Mouse (Mus musculus) inflammation-experienced regulatory T-cells, adult 16 weeks (primary cell): ENCODE results near the gene Esp1. TPM values are rescaled to one million over a fixed set of nuclear protein-coding genes. Genes with fewer than 3 reads are reported as not detected.

ENCODE experiments used
- polyA plus RNA-seq: library from polyadenylated mRNA; unstranded; fragments of 100-300 nt; shearing (Covaris generic); gene quantifications from one replicate; pipeline ENCODE4 v1.2.1, GENCODE M21; 2017

Esp1 gene
- polyA plus RNA-seq, result not detected

GRCm38 (mm10) chr17:40726820-40727219, at the start of gene Esp1:
TSS of gene Esp1 (plus strand) at chr17:40727120.

Other genes with a start within 250 kb of the Esp1 start
- not detected for gene Esp8, start 207.1 kb upstream of the Esp1 start, polyA plus RNA-seq
- not detected for gene Esp6, start 165.6 kb upstream of the Esp1 start, polyA plus RNA-seq
- gene Esp4, start 128.5 kb upstream of the Esp1 start, polyA plus RNA-seq, result not detected
- not detected for gene Esp3, start 95.0 kb upstream of the Esp1 start, polyA plus RNA-seq
- gene Crisp2, start 79.9 kb downstream of the Esp1 start, polyA plus RNA-seq, result not detected
- gene Rhag, start 84.0 kb downstream of the Esp1 start, polyA plus RNA-seq, result 0.28 TPM
- gene 9130008F23Rik, start 153.4 kb downstream of the Esp1 start, polyA plus RNA-seq, result 0.60 TPM
- not detected for gene Glyatl3, start 187.2 kb downstream of the Esp1 start, polyA plus RNA-seq
- gene Mut, start 207.6 kb downstream of the Esp1 start, polyA plus RNA-seq, result 29.5 TPM
- 29.1 TPM for gene Cenpq, start 207.9 kb downstream of the Esp1 start, polyA plus RNA-seq